Mouse (Mus musculus) lung, postnatal 4 days (tissue): ENCODE results near the gene Sim2.

Experiments
- DNase-seq, 2 experiments: peaks; one replicate each; pipeline ENCODE4 v3.0.0; 2021

The Sim2 gene

GRCm38 (mm10) chr16:94079075-94079855 lies 5.5 kb upstream of the Sim2 start:
- DNase-seq = no peak

DNA sequence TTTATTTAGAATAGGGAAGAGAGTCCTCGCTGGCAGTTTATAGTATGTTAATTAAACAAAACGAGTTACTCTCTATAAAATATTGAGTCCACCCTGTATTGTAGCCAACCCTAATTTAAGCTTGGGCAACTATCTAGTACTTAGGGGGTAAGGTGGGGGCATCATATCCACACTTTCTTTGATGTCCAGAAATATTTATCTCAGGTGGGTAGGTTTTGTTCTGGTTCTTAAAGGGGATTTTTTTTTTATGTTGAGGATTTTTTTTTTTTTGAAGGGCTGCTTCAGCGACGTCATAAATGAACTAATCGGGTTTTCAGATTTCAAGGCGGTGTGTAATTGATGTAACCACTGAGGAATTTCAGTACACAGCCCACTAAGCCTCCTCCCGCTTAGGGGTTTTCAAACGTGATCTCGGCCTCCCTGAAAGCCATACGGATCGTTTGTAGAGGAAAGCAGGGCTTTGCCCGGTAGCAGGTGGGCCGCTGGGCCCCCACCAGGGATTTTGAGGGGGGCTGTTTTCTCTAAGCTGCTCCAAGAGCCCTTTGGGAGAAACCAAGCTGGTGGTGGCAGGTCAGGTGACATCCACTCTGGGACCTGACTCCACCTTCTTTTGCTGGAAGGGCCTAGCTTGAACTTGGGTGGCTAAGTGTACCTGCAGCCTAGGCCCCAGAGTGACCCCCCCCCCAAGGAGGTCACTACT lies 4.7 kb upstream of the Sim2 start:
- DNase-seq = no peak

- DNase-seq = no peak
These were observed 3.1 kb upstream of the Sim2 start for GRCm38 (mm10) chr16:94081596-94081995.

DNA sequence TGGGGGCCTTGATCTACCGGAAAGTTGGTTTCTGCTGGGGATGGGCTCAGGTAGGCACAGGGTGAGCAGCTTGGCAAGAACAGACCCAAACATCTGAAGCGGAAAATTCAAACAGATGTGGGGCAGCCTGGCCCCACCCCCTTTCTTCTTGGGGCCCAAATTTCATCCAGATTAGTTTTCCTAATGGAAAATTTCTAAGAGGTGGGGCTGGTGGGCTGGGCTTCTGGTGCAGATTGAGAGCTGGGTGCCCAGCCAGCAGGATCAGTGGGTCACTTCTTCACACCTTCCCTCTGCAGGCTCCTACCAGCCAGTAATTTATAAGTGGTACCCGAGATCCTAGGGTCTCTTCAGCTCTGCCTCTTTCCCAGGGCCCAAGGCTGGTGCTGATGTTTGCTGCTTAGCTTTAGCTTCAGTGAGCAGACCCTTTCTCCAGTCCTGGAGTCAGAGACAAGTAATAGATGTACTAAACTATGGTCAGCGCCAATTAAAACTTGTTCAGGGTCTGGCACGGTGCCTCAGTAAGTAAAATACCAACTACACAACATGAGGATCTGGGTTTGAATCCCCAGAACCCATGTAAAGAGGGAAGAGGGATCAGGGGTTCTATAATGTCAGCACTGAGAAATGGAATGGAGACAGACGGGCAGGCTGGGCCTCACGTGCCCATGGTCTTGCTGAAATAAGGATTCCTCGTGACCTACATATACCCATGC lies 2.6 kb upstream of the Sim2 start:
- DNase-seq = no peak

DNA sequence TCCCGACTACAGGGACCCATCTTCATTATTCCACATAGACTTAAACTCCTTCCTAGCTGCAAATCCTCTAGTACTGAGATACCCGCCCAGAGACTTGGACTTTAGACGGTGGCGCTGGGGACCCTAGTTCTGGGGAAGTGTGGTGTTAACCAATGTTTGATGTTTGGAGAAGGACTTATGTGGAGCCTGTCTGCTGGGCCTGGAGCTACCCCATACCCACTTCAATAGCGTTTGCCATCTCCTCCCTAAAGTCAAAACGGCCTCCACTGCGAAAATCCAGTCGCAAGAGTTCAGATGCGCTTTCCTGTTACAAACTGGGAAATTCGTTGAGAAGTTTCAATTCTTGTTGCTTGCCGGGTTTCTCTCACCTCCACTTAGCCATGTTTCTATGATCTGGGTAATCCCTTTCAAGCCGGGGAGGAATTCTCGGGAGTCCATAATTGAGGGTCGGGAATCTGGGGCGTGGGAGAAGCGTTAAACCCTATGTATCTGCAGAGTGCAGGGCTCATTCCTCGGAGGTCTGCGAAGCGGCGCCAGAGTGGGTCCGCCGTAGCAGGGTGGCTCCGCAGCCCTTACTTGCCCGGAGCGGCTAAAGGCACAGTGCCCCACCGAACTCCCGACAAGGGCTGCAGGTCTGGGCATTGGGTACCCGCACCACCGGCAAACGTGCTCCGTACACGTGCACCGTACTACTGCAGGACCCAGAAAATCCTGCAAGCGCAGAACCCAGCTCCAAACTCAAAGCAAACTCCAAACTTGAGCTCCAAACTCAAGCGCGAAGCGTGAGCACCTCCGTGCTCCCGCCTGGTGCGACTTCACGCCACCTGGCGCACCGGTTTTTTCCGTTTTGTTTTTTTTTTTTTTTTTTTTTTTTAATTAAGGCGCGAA lies 1.5 kb upstream of the Sim2 start:
- DNase-seq = no peak

- DNase-seq = no peak
These were observed 744 bp upstream of the Sim2 start for GRCm38 (mm10) chr16:94083848-94084525.

- no peak for DNase-seq
These were observed 1.0 kb downstream of the Sim2 start for GRCm38 (mm10) chr16:94085603-94086285.

DNA sequence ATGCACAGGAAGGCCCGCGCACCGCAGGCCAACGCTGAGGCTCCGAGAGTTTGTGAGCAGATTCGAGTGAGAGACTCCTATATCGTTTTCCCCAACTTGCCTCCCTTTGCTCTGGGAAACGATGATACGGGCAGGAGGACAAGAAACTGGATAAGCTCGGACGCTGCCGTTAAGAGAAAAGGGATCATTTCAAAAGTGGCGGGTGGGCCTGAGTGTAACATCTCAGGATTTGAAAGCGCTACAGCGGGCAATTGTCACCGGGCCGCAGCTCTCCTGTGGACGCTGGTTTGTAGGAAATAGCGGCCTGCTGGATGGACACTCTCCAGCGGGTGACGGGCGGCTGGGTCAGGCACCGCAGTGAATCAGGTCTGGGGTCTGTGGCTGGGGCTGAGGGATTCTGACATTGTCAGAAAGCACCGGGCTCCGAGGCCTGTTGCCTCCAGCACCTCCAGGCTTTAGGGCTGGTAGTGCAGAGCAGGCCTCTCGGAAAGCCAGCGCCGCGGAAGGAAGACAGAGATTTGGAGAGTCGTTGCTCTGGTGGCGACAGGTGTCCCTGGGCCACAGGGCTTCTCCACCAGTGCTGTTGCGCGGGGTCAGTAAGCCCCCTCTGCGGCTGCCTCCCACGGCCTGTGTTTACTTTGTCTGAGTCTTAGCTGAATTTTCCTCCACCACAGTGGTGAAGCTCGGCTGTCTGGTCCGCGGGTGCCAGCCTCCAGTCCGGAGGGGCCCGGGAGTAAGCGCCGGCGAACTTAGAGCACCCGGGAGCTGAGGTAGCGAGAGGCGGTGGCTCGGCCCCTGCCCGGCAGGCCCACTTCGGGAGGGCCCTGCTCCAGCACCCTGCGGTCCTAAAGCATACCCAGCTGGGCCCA lies 2.2 kb downstream of the Sim2 start:
- no peak for DNase-seq

- DNase-seq = no peak
These were observed 3.0 kb downstream of the Sim2 start for GRCm38 (mm10) chr16:94087570-94088225.

DNA sequence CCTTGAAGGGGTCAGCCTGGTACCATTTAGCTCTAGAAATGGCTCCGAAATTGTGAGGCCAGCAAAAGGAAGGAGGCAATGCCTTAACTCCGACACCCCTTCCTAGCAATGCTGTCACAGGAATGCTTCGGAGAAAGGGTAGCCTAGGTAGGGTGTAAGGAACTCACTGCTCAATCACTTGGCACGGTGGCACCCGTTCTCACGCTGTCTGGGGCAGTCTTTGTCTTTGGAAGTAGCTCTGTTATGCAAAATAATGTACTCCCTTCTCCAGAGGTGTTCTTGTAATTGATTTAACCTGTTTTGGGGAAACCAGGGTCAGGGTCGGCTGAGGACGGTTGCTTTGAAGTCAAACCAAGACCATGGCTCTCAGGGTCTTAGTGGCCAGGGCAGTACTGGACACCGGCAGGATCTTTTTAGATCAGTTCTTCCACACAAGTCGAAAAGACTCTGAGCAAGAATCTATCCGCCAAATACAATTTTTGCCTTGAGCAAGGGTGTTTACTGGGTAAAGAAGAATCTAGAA lies 3.6 kb downstream of the Sim2 start:
- DNase-seq = no peak

DNA sequence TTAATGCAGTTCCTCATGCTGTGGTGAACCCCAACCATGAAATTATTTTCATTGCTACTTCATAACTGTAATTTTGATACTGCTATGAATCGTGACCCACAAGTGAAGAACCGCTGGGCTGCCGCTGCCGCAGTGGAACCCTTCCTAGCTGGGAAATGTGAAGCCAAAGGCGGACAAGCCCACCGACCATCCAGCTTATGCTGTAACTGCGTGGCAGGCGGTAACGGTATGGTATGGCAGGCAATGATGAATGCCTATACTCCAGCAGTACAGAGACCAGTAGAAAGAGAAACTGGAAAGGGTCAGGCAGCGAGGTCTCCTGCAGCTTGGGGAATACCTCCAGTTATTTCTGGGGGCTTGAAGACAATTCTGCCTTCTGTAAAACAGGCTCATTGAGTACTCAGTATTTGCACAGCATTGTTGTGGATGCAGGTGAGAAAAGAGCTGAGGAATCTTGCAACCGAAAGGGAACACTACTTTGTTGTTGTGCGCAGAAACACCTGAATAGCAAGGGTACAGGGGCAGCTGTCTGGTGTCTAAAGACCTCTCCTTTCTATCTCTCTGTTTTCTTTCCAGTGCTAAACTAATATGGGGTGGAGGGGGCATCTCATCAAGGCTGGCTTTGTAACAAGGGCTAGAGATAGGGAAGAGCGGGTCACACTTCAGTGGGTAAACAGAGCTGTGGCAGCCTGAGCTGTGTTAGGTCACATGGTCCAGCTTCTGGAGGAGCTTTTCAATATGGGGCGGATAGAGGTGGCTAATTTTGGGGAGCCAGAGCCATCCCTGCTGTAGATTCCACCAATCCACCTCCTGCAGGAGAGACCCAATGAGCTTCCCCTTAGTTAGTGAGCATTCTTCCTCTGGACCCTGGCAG lies 4.3 kb downstream of the Sim2 start:
- no peak for DNase-seq

- peak in 1 of 2 experiments; percentile 8 for DNase-seq
These were observed 7.9 kb downstream of the Sim2 start for GRCm38 (mm10) chr16:94092511-94093150.

DNA sequence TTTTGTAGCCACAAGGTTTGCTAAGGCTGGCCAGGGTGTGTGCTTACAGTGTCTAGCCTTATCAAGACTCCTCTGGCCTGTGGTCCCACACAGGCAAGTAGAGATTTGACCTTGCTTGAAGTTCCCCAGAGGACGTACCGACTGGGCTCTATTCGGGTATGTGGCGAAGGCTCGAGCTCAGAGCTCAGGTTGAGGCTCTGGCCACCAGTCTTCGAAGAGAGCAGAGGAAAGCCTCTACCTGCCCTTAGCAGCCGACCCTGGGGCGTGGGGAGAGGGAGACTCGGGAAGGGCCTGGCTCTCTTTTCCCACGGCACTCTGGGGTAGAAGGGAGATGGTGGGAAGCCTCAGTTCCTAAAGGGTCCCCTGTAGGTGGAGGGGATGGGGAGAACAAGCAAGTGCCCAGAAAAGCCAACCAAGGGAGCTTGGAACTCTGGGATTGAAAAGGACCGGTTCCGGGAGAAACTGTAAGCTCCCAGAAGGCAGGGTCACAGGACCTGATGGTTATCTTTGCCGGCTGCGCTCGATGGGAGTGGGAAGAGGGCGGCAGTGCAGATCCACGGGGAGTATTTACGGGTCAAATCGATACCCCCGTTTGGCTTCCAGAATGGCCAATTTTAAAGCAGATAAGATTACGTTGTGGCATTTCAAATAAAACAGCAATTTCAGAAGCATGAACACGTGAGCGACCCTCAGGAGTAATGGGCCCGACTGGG lies 8.6 kb downstream of the Sim2 start:
- peak in 1 of 2 experiments; percentile 10 for DNase-seq

DNA sequence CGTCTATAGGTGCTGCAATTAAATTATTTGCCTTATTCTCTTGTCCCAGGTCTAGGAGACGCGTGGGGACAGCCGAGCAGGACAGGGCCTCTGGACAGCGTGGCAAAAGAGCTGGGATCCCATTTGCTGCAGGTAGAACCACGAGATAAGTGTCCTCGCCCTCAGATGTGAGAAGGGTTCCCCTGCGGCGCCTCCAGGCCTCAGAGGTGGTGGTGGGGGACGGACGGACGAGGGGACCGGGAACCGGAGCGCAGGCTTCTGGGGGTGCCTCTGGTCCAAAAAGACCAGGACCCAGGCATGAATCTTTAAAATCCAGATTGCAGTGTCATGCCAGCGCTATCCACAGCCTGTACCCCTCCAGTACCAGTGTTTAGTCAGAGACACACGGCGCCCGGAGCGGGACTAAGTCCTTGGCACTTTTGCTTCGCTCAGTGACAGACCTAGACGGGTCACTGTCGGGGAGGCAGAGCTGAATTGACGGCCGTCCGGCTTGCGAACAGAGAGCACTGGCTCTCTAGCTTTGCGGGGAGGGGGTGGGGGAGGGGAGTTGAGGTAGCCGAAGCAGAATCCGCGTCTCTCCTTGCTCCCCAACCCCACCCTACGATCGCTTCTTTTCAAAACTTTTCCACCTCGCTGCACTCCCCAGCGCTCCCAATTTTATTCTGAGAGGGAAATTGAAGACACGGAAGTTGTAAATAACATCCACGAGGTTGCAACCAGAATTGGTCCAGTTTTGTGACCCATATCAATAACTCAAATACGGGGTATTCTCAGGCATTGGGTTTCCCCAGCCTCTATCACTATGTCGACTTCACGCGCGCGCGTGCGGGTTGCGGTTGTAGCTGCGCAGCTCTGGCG lies 9.7 kb downstream of the Sim2 start:
- DNase-seq = no peak

DNA sequence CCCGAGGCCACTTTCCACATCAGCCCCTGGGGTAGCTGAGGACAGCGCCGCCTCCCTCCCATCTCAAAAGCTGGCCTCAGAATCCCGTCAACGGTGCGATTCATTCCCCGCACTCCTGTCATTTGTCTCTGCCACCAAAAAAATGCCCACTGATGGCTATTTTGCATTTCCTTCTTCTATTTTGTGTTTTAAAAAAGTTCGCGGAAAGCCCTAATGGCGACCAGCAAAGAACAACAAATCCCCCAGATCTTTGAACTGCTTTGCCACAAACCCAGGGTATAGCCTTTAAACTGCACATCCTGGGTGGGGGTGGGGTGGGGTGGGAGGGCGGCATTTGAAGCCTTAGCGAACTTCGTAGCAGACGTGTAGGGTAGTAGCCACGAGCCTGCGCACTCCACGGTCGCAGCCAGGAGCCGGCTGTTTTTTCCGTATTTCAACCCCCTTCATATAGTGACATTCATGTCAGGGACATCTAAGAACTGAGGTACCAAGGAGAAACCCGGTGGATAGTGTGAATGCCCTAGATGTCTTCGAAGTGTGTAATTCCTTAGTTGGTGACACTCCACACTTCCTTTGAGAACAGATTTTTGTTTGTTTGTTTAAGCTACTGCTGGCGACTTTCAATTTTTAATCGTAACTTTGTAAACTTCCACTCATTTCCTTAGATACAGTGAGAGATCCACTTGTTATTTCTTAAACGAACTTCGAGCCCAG lies 10.5 kb downstream of the Sim2 start:
- no peak for DNase-seq

GRCm38 (mm10) chr16:94096479-94096878 lies 11.7 kb downstream of the Sim2 start:
- no peak for DNase-seq
